Mouse (Mus musculus): Measurements from ENCODE around the gene Nqo1. TPM values are rescaled to one million over a fixed set of nuclear protein-coding genes. Genes with fewer than 3 reads are reported as not detected.

Nqo1 gene
- total RNA-seq (2014; rRNA removed) (13.2 and 14.1 TPM in 2 replicates), polyA plus RNA-seq (2015; fragmentation: Nextera tagmentation; extraction: Ambion mirVana) (22.1 and 23.7 TPM in 2 replicates)

GRCm38 (mm10) chr8:107403038-107403781 lies at the start of gene Nqo1:
TSS of gene Nqo1 (minus strand) at chr8:107403206.
- Histone ChIP-seq H3K4me3 (ENCODE audit: low read length) (peak within 1 kb of the TSS; percentile 37), H3K27ac (peak within 1 kb of the TSS; percentile 76), H3K27me3 (ENCODE audit: insufficient read depth, low read length) (no peaks in the 10 kb centered on the region), H3K4me1 (ENCODE audit: insufficient read depth, low read length) (0 out of 2 replicates have a peak, but pooled peaks cover 4% of the 10 kb centered on the region), H3K4me2 (ENCODE audit: low read depth, low read length) (peak within 1 kb of the TSS; percentile 62), H3K9me3 (ENCODE audit: low read length) (no peaks in the 10 kb centered on the region), H3K36me3 (ENCODE audit: insufficient read depth, low read length) (no peaks in the 10 kb centered on the region), H3K9ac (replicated peaks; ENCODE audit: low read length) (peak within 1 kb of the TSS; percentile 33; the same call in 1 of the 2 replicates)
- peak; percentile 98 for ATAC-seq
- TF ChIP-seq CTCF (IDR thresholded peaks at IDR 0.05; ENCODE audit: low read depth), result no peak
- 11% methylated on average over 22 of the region's 22 CpGs for WGBS
- DNase-seq (ENCODE audit: low spot score), result peak; percentile 89

GRCm38 (mm10) chr8:107451414-107452066 lies 48.5 kb upstream of the Nqo1 start:
- TF ChIP-seq CTCF (IDR thresholded peaks at IDR 0.05; ENCODE audit: low read depth), result no peak
- Histone ChIP-seq H3K4me2 (ENCODE audit: low read depth, low read length) (no peak overlapping the region), H3K36me3 (ENCODE audit: insufficient read depth, low read length) (peaks cover 11% of the 10 kb centered on the region; the same call in 1 of the 2 replicates), H3K4me3 (ENCODE audit: low read length) (no peak overlapping the region), H3K9ac (replicated peaks; ENCODE audit: low read length) (no peak overlapping the region), H3K27ac (no peak overlapping the region), H3K4me1 (ENCODE audit: insufficient read depth, low read length) (no peaks in the 10 kb centered on the region), H3K9me3 (ENCODE audit: low read length) (no peaks in the 10 kb centered on the region), H3K27me3 (ENCODE audit: insufficient read depth, low read length) (no peaks in the 10 kb centered on the region)
- WGBS, result 83% methylated on average over 13 of the region's 13 CpGs
- no peak for ATAC-seq
- no peak for DNase-seq (ENCODE audit: low spot score)

- TF ChIP-seq CTCF (IDR thresholded peaks at IDR 0.05; ENCODE audit: low read depth), result no peak
- ATAC-seq (no peak), DNase-seq (ENCODE audit: low spot score) (no peak)
- H3K4me3 ChIP-seq (ENCODE audit: low read length), result no peak overlapping the region
- no peaks in the 10 kb centered on the region for H3K9me3 ChIP-seq (ENCODE audit: low read length)
- no peak overlapping the region for H3K27ac ChIP-seq
- WGBS, result 79% methylated on average over 6 of the region's 6 CpGs
- no peak overlapping the region for H3K4me2 ChIP-seq (ENCODE audit: low read depth, low read length)
- H3K36me3 ChIP-seq (ENCODE audit: insufficient read depth, low read length), result peaks cover 11% of the 10 kb centered on the region; the same call in 1 of the 2 replicates
- no peak overlapping the region for H3K9ac ChIP-seq (replicated peaks; ENCODE audit: low read length)
- no peaks in the 10 kb centered on the region for H3K27me3 ChIP-seq (ENCODE audit: insufficient read depth, low read length)
- no peaks in the 10 kb centered on the region for H3K4me1 ChIP-seq (ENCODE audit: insufficient read depth, low read length)
Measured at GRCm38 (mm10) chr8:107449655-107450054, 46.6 kb upstream of the Nqo1 start.

GRCm38 (mm10) chr8:107449130-107449529 lies 46.1 kb upstream of the Nqo1 start:
- Histone ChIP-seq H3K4me1 (ENCODE audit: insufficient read depth, low read length) (no peaks in the 10 kb centered on the region), H3K9me3 (ENCODE audit: low read length) (no peaks in the 10 kb centered on the region), H3K36me3 (ENCODE audit: insufficient read depth, low read length) (peaks cover 11% of the 10 kb centered on the region; the same call in 1 of the 2 replicates), H3K27me3 (ENCODE audit: insufficient read depth, low read length) (no peaks in the 10 kb centered on the region), H3K4me2 (ENCODE audit: low read depth, low read length) (no peak overlapping the region), H3K9ac (replicated peaks; ENCODE audit: low read length) (no peak overlapping the region), H3K27ac (no peak overlapping the region), H3K4me3 (ENCODE audit: low read length) (no peak overlapping the region)
- no peak for TF ChIP-seq CTCF (IDR thresholded peaks at IDR 0.05; ENCODE audit: low read depth)
- DNase-seq (ENCODE audit: low spot score), result no peak
- no peak for ATAC-seq
- 34% methylated on average over 8 of the region's 8 CpGs for WGBS

- ATAC-seq (no peak), DNase-seq (ENCODE audit: low spot score) (no peak)
- Histone ChIP-seq H3K9me3 (ENCODE audit: low read length) (no peaks in the 10 kb centered on the region), H3K36me3 (ENCODE audit: insufficient read depth, low read length) (peaks cover 7% of the 10 kb centered on the region; the same call in 1 of the 2 replicates), H3K4me1 (ENCODE audit: insufficient read depth, low read length) (no peaks in the 10 kb centered on the region), H3K4me2 (ENCODE audit: low read depth, low read length) (no peak overlapping the region), H3K27ac (no peak overlapping the region), H3K9ac (replicated peaks; ENCODE audit: low read length) (no peak overlapping the region), H3K27me3 (ENCODE audit: insufficient read depth, low read length) (no peaks in the 10 kb centered on the region), H3K4me3 (ENCODE audit: low read length) (no peak overlapping the region)
- 72% methylated on average over 4 of the region's 4 CpGs for WGBS
- no peak for TF ChIP-seq CTCF (IDR thresholded peaks at IDR 0.05; ENCODE audit: low read depth)
Measured at GRCm38 (mm10) chr8:107448382-107448889, 45.4 kb upstream of the Nqo1 start.

GRCm38 (mm10) chr8:107447713-107448112 lies 44.7 kb upstream of the Nqo1 start:
- H3K4me2 ChIP-seq (ENCODE audit: low read depth, low read length), result no peak overlapping the region
- H3K4me1 ChIP-seq (ENCODE audit: insufficient read depth, low read length), result no peaks in the 10 kb centered on the region
- DNase-seq (ENCODE audit: low spot score) (no peak), ATAC-seq (no peak)
- no peaks in the 10 kb centered on the region for H3K36me3 ChIP-seq (ENCODE audit: insufficient read depth, low read length)
- TF ChIP-seq CTCF (IDR thresholded peaks at IDR 0.05; ENCODE audit: low read depth), result no peak
- H3K27me3 ChIP-seq (ENCODE audit: insufficient read depth, low read length), result no peaks in the 10 kb centered on the region
- H3K4me3 ChIP-seq (ENCODE audit: low read length), result no peak overlapping the region
- no peak overlapping the region for H3K9ac ChIP-seq (replicated peaks; ENCODE audit: low read length)
- no peaks in the 10 kb centered on the region for H3K9me3 ChIP-seq (ENCODE audit: low read length)
- no peak overlapping the region for H3K27ac ChIP-seq

All from hindbrain, postnatal 0 days (tissue).